9 mouse cellular contexts compared by ENCODE assay signal in the genomic region with DNA sequence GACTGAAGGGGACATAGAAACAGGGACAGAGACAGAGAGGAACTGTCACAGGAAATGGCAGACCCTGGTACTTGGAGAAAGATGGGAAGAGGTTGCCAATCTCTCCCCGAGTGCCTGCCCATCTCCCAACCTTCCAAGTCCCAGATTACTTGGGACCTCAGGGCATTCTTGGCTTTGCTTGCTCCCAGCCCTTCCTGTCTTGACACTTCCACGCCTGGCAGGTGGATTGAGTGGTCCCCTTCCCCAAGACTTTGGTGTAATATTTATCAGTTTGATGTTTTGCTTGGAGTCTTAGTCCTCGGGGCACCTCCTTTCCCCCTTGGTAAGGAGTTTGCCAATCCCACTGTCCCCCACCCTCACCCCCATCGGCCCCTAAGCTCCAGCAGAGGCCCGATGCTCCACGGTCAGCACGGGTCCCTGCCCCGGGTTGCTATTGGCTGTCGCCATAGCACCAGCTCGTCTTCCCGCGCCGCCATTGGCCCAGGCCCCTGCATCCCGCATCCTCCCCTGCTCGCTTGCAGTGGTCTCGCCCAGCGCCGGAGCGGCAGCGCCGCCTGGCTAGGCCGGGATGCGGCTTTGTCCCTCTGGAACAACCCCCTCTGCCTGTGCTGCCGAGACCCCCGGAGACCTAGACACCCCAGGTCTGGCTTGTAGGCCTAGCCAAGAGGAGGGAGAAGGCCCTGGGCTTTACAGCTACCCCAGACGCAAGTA. TPM values are rescaled to one million over a fixed set of nuclear protein-coding genes. Genes with fewer than 3 reads are reported as not detected.
DNase-seq lines count a peak whose midpoint lies in the region; ATAC-seq and TF ChIP-seq lines count a peak whose summit lies in the region.
"Had no signal": no experiment of that assay in that cellular context is flagged by ENCODE, and none has a peak within 500 bp of the region (broad histone marks: within the 10 kb centered on the region; RNA-seq: fewer than 3 reads in every experiment).

No protein-coding gene starts in this region.

- H3K27me3 ChIP-seq in lung, embryonic 14.5 days (ENCODE audit: insufficient read depth, low read length): peaks cover 53% of the 10 kb centered on the region
- H3K27me3 ChIP-seq in heart, embryonic 15.5 days: peaks cover 70% of the 10 kb centered on the region
- no peaks in the 10 kb centered on the region for H3K27me3 ChIP-seq in neural tube, embryonic 13.5 days

- no peak overlapping the region for H3K4me2 ChIP-seq in lung, embryonic 14.5 days
- no peak overlapping the region for H3K4me2 ChIP-seq in heart, embryonic 15.5 days
- peak overlapping the region; percentile 99 for H3K4me2 ChIP-seq in neural tube, embryonic 13.5 days
- H3K4me2 ChIP-seq: liver, embryonic 13.5 days had no signal

- ATAC-seq in lung, embryonic 14.5 days (ENCODE audit: insufficient read depth): no peak
- ATAC-seq in heart, embryonic 15.5 days (replicated peaks; ENCODE audit: insufficient number of reproducible peaks, insufficient read depth, low FRiP score, low read depth): no peak
- ATAC-seq in neural tube, embryonic 13.5 days (ENCODE audit: low read depth): peak; percentile 75

- H3K36me3 ChIP-seq in lung, embryonic 14.5 days (ENCODE audit: insufficient read depth): peaks cover 15% of the 10 kb centered on the region
- H3K36me3 ChIP-seq in heart, embryonic 15.5 days: peaks cover 10% of the 10 kb centered on the region; the same call in 1 of the 2 replicates
- peaks cover 35% of the 10 kb centered on the region for H3K36me3 ChIP-seq in neural tube, embryonic 13.5 days

- H3K27ac ChIP-seq in lung, embryonic 14.5 days (ENCODE audit: low read depth): no peak overlapping the region
- no peak overlapping the region for H3K27ac ChIP-seq in heart, embryonic 15.5 days
- H3K27ac ChIP-seq in neural tube, embryonic 13.5 days (replicated peaks): peak overlapping the region; percentile 97
- H3K27ac ChIP-seq: liver, embryonic 13.5 days had no signal

- 6% methylated on average over 26 of the region's 26 CpGs for WGBS in lung, embryonic 14.5 days
- 8% methylated on average over 26 of the region's 26 CpGs for WGBS in heart, embryonic 15.5 days
- 3% methylated on average over 26 of the region's 26 CpGs for WGBS in neural tube, embryonic 13.5 days

- no peaks in the 10 kb centered on the region for H3K4me1 ChIP-seq in lung, embryonic 14.5 days (ENCODE audit: insufficient read depth)
- peaks cover 37% of the 10 kb centered on the region for H3K4me1 ChIP-seq in heart, embryonic 15.5 days (replicated peaks)
- peaks cover 90% of the 10 kb centered on the region for H3K4me1 ChIP-seq in neural tube, embryonic 13.5 days (replicated peaks)

- no peak for TF ChIP-seq CTCF in lung, embryonic 14.5 days (IDR thresholded peaks at IDR 0.05; ENCODE audit: low read depth)

- no peak overlapping the region for H3K9ac ChIP-seq in lung, embryonic 14.5 days
- H3K9ac ChIP-seq in heart, embryonic 15.5 days: no peak overlapping the region
- peak overlapping the region; percentile 100 for H3K9ac ChIP-seq in neural tube, embryonic 13.5 days
- H3K9ac ChIP-seq: liver, embryonic 13.5 days had no signal

- no peaks in the 10 kb centered on the region for H3K9me3 ChIP-seq in lung, embryonic 14.5 days (ENCODE audit: low read depth, low read length)
- H3K9me3 ChIP-seq in heart, embryonic 15.5 days (replicated peaks): no peaks in the 10 kb centered on the region
- no peaks in the 10 kb centered on the region for H3K9me3 ChIP-seq in neural tube, embryonic 13.5 days
- H3K9me3 ChIP-seq: liver, embryonic 13.5 days had no signal

- no peak overlapping the region for H3K4me3 ChIP-seq in lung, embryonic 14.5 days (ENCODE audit: low read depth, low read length)
- peak overlapping the region; percentile 21 for H3K4me3 ChIP-seq in heart, embryonic 15.5 days
- peak overlapping the region; percentile 59 for H3K4me3 ChIP-seq in neural tube, embryonic 13.5 days
- H3K4me3 ChIP-seq: liver, embryonic 13.5 days had no signal

- DNase-seq in lung, embryonic 14.5 days: peak; percentile 64
- DNase-seq in lung, postnatal 36 days: no peak
- DNase-seq in embryo, embryonic 10.5 days (ENCODE audit: low spot score): peak; percentile 89
- peak; percentile 80 for DNase-seq in left cerebral cortex, adult 11 months (ENCODE audit: low spot score)
- no peak for DNase-seq in liver
- DNase-seq in spleen, adult 18-20 months: no peak
- DNase-seq: liver, embryonic 13.5 days had no signal

RNA-seq across cellular contexts. Expression of a gene that starts 2.9 kb away (rescaled TPM):
- 0.62 and 0.96 TPM in 2 replicates for polyA plus RNA-seq in lung, embryonic 14.5 days (2014; fragmentation: Nextera tagmentation; extraction: Ambion mirVana)
- polyA plus RNA-seq in heart, embryonic 15.5 days (2015; fragmentation: Nextera tagmentation; extraction: Ambion mirVana): 0.96 and 2.1 TPM in 2 replicates
- polyA plus RNA-seq in neural tube, embryonic 13.5 days (2015; fragmentation: Nextera tagmentation; extraction: Ambion mirVana): 153 and 156 TPM in 2 replicates

RNA-seq across cellular contexts. Expression of a gene that starts 6.5 kb away (rescaled TPM):
- polyA plus RNA-seq in lung, embryonic 14.5 days (2014; fragmentation: Nextera tagmentation; extraction: Ambion mirVana): 1,192 and 1,202 TPM in 2 replicates
- polyA plus RNA-seq in heart, embryonic 15.5 days (2015; fragmentation: Nextera tagmentation; extraction: Ambion mirVana): 525 and 544 TPM in 2 replicates
- polyA plus RNA-seq in neural tube, embryonic 13.5 days (2015; fragmentation: Nextera tagmentation; extraction: Ambion mirVana): 573 and 601 TPM in 2 replicates

RNA-seq across cellular contexts. Expression of a gene that starts 21.6 kb away (rescaled TPM):
- polyA plus RNA-seq in lung, embryonic 14.5 days (2014; fragmentation: Nextera tagmentation; extraction: Ambion mirVana): 41.7 and 41.8 TPM in 2 replicates
- 32.4 and 36.8 TPM in 2 replicates for polyA plus RNA-seq in heart, embryonic 15.5 days (2015; fragmentation: Nextera tagmentation; extraction: Ambion mirVana)
- polyA plus RNA-seq in neural tube, embryonic 13.5 days (2015; fragmentation: Nextera tagmentation; extraction: Ambion mirVana): 27.9 and 30.7 TPM in 2 replicates

RNA-seq across cellular contexts. Expression of a gene that starts 30.6 kb away (rescaled TPM):
- 3.8 and 4.2 TPM in 2 replicates for polyA plus RNA-seq in lung, embryonic 14.5 days (2014; fragmentation: Nextera tagmentation; extraction: Ambion mirVana)
- polyA plus RNA-seq in heart, embryonic 15.5 days (2015; fragmentation: Nextera tagmentation; extraction: Ambion mirVana): 1.3 and 1.5 TPM in 2 replicates
- 2.9 and 3.6 TPM in 2 replicates for polyA plus RNA-seq in neural tube, embryonic 13.5 days (2015; fragmentation: Nextera tagmentation; extraction: Ambion mirVana)

RNA-seq across cellular contexts. Expression of a gene that starts 31.0 kb away (rescaled TPM):
- 10.5 and 12.2 TPM in 2 replicates for polyA plus RNA-seq in lung, embryonic 14.5 days (2014; fragmentation: Nextera tagmentation; extraction: Ambion mirVana)
- 1.6 and 3.4 TPM in 2 replicates for polyA plus RNA-seq in heart, embryonic 15.5 days (2015; fragmentation: Nextera tagmentation; extraction: Ambion mirVana)
- polyA plus RNA-seq in neural tube, embryonic 13.5 days (2015; fragmentation: Nextera tagmentation; extraction: Ambion mirVana): 3.3 and 4.5 TPM in 2 replicates

Comparison
In these comparisons a context has a peak if more than half of its experiments do, and no peak if none do; other contexts are left out.
1. DNase-seq: peak in lung, embryonic 14.5 days (single experiment), embryo, embryonic 10.5 days (single experiment) and left cerebral cortex, adult 11 months (single experiment); none in lung, postnatal 36 days (single experiment), liver (single experiment) and spleen, adult 18-20 months (0 of 2).
2. RNA of a gene that starts 2.9 kb away (polyA plus RNA-seq): 153 to 156 TPM in neural tube, embryonic 13.5 days; 0.62 to 0.96 TPM in lung, embryonic 14.5 days and 0.96 to 2.1 TPM in heart, embryonic 15.5 days; every median in the first group is over 10 times any median in the second.